Mouse (Mus musculus): ENCODE results near the gene Irgc1. TPM values are rescaled to one million over a fixed set of nuclear protein-coding genes. Genes with fewer than 3 reads are reported as not detected.

The Irgc1 gene
- polyA plus RNA-seq, 2 experiments: not detected

DNA sequence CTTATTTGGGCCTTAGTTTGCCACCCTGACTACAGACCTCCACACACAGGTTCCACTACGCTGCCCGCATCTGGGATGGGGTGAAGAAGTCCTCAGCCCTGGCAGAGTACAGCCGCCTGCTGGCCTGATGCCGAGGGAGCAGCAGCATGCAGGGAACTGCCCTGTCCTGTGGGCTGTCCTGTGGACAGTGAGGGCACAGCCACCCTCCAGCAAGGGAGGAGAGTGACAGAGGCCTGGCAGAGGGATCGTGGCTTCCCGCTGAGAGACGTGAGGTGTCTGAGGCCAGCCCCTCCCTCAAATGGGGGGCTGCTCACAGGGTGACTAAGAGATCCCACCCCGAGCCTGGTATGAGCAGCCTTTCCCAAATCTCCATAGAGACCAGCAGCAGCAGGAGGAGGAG is 29.8 kb downstream of the Irgc1 start:
- H3K4me1 ChIP-seq (ENCODE audit: control insufficient read depth, insufficient read depth, low read length): no peaks in the 10 kb centered on the region
- H3K4me2 ChIP-seq (replicated peaks; ENCODE audit: low read depth, low read length, severe bottlenecking): no peak overlapping the region
- peaks cover 38% of the 10 kb centered on the region for H3K36me3 ChIP-seq (ENCODE audit: control insufficient read depth, insufficient read depth, low read length)
- H3K27ac ChIP-seq (replicated peaks; ENCODE audit: low read depth, low read length): no peak overlapping the region
- no peak for TF ChIP-seq POLR2A (IDR thresholded peaks at IDR 0.05; ENCODE audit: borderline replicate concordance, extremely low read depth, insufficient read depth, insufficient read length)
- H3K9me3 ChIP-seq (ENCODE audit: control insufficient read depth, low read length): no peaks in the 10 kb centered on the region
- WGBS: 77% methylated on average over 8 of the region's 8 CpGs
- ATAC-seq (ENCODE audit: low FRiP score, low read depth): no peak
- DNase-seq (ENCODE audit: low spot score): no peak
- H3K4me3 ChIP-seq (replicated peaks; ENCODE audit: low read length): no peak overlapping the region
- H3K9ac ChIP-seq (ENCODE audit: low read depth, low read length, severe bottlenecking): no peak overlapping the region
- H3K27me3 ChIP-seq (ENCODE audit: control insufficient read depth, insufficient read depth, low read length): no peaks in the 10 kb centered on the region

GRCm38 (mm10) chr7:24421648-24422047 is 30.4 kb downstream of the Irgc1 start:
- Histone ChIP-seq H3K4me2 (replicated peaks; ENCODE audit: low read depth, low read length, severe bottlenecking) (no peak overlapping the region), H3K9ac (ENCODE audit: low read depth, low read length, severe bottlenecking) (no peak overlapping the region), H3K27me3 (ENCODE audit: control insufficient read depth, insufficient read depth, low read length) (no peaks in the 10 kb centered on the region), H3K4me1 (ENCODE audit: control insufficient read depth, insufficient read depth, low read length) (no peaks in the 10 kb centered on the region), H3K36me3 (ENCODE audit: control insufficient read depth, insufficient read depth, low read length) (peaks cover 40% of the 10 kb centered on the region), H3K9me3 (ENCODE audit: control insufficient read depth, low read length) (no peaks in the 10 kb centered on the region), H3K4me3 (replicated peaks; ENCODE audit: low read length) (no peak overlapping the region), H3K27ac (replicated peaks; ENCODE audit: low read depth, low read length) (no peak overlapping the region)
- no peak for DNase-seq (ENCODE audit: low spot score)
- no peak for TF ChIP-seq POLR2A (IDR thresholded peaks at IDR 0.05; ENCODE audit: borderline replicate concordance, extremely low read depth, insufficient read depth, insufficient read length)
- no peak for ATAC-seq (ENCODE audit: low FRiP score, low read depth)
- WGBS: 86% methylated on average over 7 of the region's 7 CpGs

DNA sequence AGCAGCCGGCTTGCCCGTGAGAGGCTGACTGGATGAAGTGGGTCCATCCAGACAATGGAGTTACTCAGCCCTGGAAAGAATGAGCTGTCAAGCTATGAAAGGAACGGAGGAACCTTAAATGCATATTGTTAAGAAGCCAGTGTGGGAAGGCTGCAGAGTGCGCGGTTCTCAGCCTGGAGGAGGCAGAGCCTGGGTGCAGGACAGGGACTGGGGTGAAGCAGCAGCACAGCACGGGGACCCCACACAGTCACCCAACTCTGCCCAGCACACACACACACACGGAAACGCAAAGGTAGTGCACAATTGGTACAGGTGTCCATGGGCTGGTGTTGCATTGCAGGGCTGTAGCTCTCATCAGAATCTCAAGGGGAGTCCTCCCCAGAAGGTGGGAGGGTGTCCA is 32.5 kb downstream of the Irgc1 start:
- DNase-seq (ENCODE audit: low spot score) (no peak), ATAC-seq (ENCODE audit: low FRiP score, low read depth) (no peak)
- H3K27me3 ChIP-seq (ENCODE audit: control insufficient read depth, insufficient read depth, low read length): no peaks in the 10 kb centered on the region
- H3K4me3 ChIP-seq (replicated peaks; ENCODE audit: low read length): no peak overlapping the region
- H3K4me1 ChIP-seq (ENCODE audit: control insufficient read depth, insufficient read depth, low read length): no peaks in the 10 kb centered on the region
- WGBS: 86% methylated on average over 8 of the region's 8 CpGs
- no peak overlapping the region for H3K4me2 ChIP-seq (replicated peaks; ENCODE audit: low read depth, low read length, severe bottlenecking)
- no peak overlapping the region for H3K9ac ChIP-seq (ENCODE audit: low read depth, low read length, severe bottlenecking)
- no peak overlapping the region for H3K27ac ChIP-seq (replicated peaks; ENCODE audit: low read depth, low read length)
- peaks cover 41% of the 10 kb centered on the region for H3K36me3 ChIP-seq (ENCODE audit: control insufficient read depth, insufficient read depth, low read length)
- no peak for TF ChIP-seq POLR2A (IDR thresholded peaks at IDR 0.05; ENCODE audit: borderline replicate concordance, extremely low read depth, insufficient read depth, insufficient read length)
- no peaks in the 10 kb centered on the region for H3K9me3 ChIP-seq (ENCODE audit: control insufficient read depth, low read length)

- TF ChIP-seq POLR2A (IDR thresholded peaks at IDR 0.05; ENCODE audit: borderline replicate concordance, extremely low read depth, insufficient read depth, insufficient read length): no peak
- no peaks in the 10 kb centered on the region for H3K4me1 ChIP-seq (ENCODE audit: control insufficient read depth, insufficient read depth, low read length)
- DNase-seq (ENCODE audit: low spot score) (no peak), ATAC-seq (ENCODE audit: low FRiP score, low read depth) (no peak)
- WGBS: 72% methylated on average over 7 of the region's 7 CpGs
- no peaks in the 10 kb centered on the region for H3K27me3 ChIP-seq (ENCODE audit: control insufficient read depth, insufficient read depth, low read length)
- no peak overlapping the region for H3K4me3 ChIP-seq (replicated peaks; ENCODE audit: low read length)
- no peak overlapping the region for H3K27ac ChIP-seq (replicated peaks; ENCODE audit: low read depth, low read length)
- H3K36me3 ChIP-seq (ENCODE audit: control insufficient read depth, insufficient read depth, low read length): peaks cover 7% of the 10 kb centered on the region
- no peak overlapping the region for H3K9ac ChIP-seq (ENCODE audit: low read depth, low read length, severe bottlenecking)
- H3K4me2 ChIP-seq (replicated peaks; ENCODE audit: low read depth, low read length, severe bottlenecking): no peak overlapping the region
- H3K9me3 ChIP-seq (ENCODE audit: control insufficient read depth, low read length): no peaks in the 10 kb centered on the region
Measured at GRCm38 (mm10) chr7:24415261-24415660, 36.8 kb downstream of the Irgc1 start.

- Histone ChIP-seq H3K27me3 (ENCODE audit: control insufficient read depth, insufficient read depth, low read length) (no peaks in the 10 kb centered on the region), H3K9me3 (ENCODE audit: control insufficient read depth, low read length) (no peaks in the 10 kb centered on the region), H3K4me2 (replicated peaks; ENCODE audit: low read depth, low read length, severe bottlenecking) (no peak overlapping the region), H3K9ac (ENCODE audit: low read depth, low read length, severe bottlenecking) (no peak overlapping the region), H3K36me3 (ENCODE audit: control insufficient read depth, insufficient read depth, low read length) (peaks cover 4% of the 10 kb centered on the region; the same call in 1 of the 2 replicates), H3K27ac (replicated peaks; ENCODE audit: low read depth, low read length) (no peak overlapping the region), H3K4me1 (ENCODE audit: control insufficient read depth, insufficient read depth, low read length) (no peaks in the 10 kb centered on the region), H3K4me3 (replicated peaks; ENCODE audit: low read length) (no peak overlapping the region)
- DNase-seq (ENCODE audit: low spot score): no peak
- 90% methylated on average over 3 of the region's 3 CpGs for WGBS
- no peak for TF ChIP-seq POLR2A (IDR thresholded peaks at IDR 0.05; ENCODE audit: borderline replicate concordance, extremely low read depth, insufficient read depth, insufficient read length)
- ATAC-seq (ENCODE audit: low FRiP score, low read depth): no peak
Measured at GRCm38 (mm10) chr7:24413630-24414029, 38.5 kb downstream of the Irgc1 start.

GRCm38 (mm10) chr7:24410831-24411230 is 41.3 kb downstream of the Irgc1 start:
- no peak overlapping the region for H3K9ac ChIP-seq (ENCODE audit: low read depth, low read length, severe bottlenecking)
- H3K27me3 ChIP-seq (ENCODE audit: control insufficient read depth, insufficient read depth, low read length): no peaks in the 10 kb centered on the region
- H3K27ac ChIP-seq (replicated peaks; ENCODE audit: low read depth, low read length): no peak overlapping the region
- H3K36me3 ChIP-seq (ENCODE audit: control insufficient read depth, insufficient read depth, low read length): peaks cover 11% of the 10 kb centered on the region
- no peaks in the 10 kb centered on the region for H3K9me3 ChIP-seq (ENCODE audit: control insufficient read depth, low read length)
- WGBS: 83% methylated on average over 3 of the region's 3 CpGs
- 0 out of 2 replicates have a peak, but pooled peaks cover 4% of the 10 kb centered on the region for H3K4me1 ChIP-seq (ENCODE audit: control insufficient read depth, insufficient read depth, low read length)
- TF ChIP-seq POLR2A (IDR thresholded peaks at IDR 0.05; ENCODE audit: borderline replicate concordance, extremely low read depth, insufficient read depth, insufficient read length): no peak
- no peak overlapping the region for H3K4me3 ChIP-seq (replicated peaks; ENCODE audit: low read length)
- DNase-seq (ENCODE audit: low spot score) (no peak), ATAC-seq (ENCODE audit: low FRiP score, low read depth) (no peak)
- no peak overlapping the region for H3K4me2 ChIP-seq (replicated peaks; ENCODE audit: low read depth, low read length, severe bottlenecking)
